10 mouse cellular contexts compared by ENCODE assay signal in genomic region chr11:88687010-88687409, GRCm38 (mm10). TPM values are rescaled to one million over a fixed set of nuclear protein-coding genes. Genes with fewer than 3 reads are reported as not detected.
DNase-seq lines count a peak whose midpoint lies in the region; ATAC-seq and TF ChIP-seq lines count a peak whose summit lies in the region.
"Had no signal": no experiment of that assay in that cellular context is flagged by ENCODE, and none has a peak within 500 bp of the region (broad histone marks: within the 10 kb centered on the region; RNA-seq: fewer than 3 reads in every experiment).

No protein-coding gene starts in this region.

- 0 out of 2 replicates have a peak overlapping the region, but pooled peaks have one; percentile 50 for H3K27ac ChIP-seq in liver, embryonic 12.5 days
- no peak overlapping the region for H3K27ac ChIP-seq in liver, embryonic 11.5 days (ENCODE audit: low read depth, low read length)
- peak overlapping the region; percentile 68 for H3K27ac ChIP-seq in kidney, adult 2 months (ENCODE audit: insufficient read depth, low read depth, low read length)
- H3K27ac ChIP-seq in stomach, postnatal 0 days (replicated peaks), result no peak overlapping the region
- H3K27ac ChIP-seq in forebrain, embryonic 16.5 days (ENCODE audit: low read length), result no peak overlapping the region

- no peak for TF ChIP-seq POLR2A in kidney, adult 2 months (IDR thresholded peaks at IDR 0.05; ENCODE audit: low read depth, low read length)

- no peaks in the 10 kb centered on the region for H3K27me3 ChIP-seq in liver, embryonic 12.5 days (replicated peaks)
- no peaks in the 10 kb centered on the region for H3K27me3 ChIP-seq in liver, embryonic 11.5 days (replicated peaks; ENCODE audit: control insufficient read depth, insufficient read depth, low read length)
- no peaks in the 10 kb centered on the region for H3K27me3 ChIP-seq in kidney, adult 2 months (replicated peaks; ENCODE audit: control insufficient read depth, insufficient read depth, low read length)
- no peaks in the 10 kb centered on the region for H3K27me3 ChIP-seq in stomach, postnatal 0 days (ENCODE audit: control insufficient read depth, insufficient read depth, low read length)
- H3K27me3 ChIP-seq in forebrain, embryonic 16.5 days (replicated peaks; ENCODE audit: control insufficient read depth, insufficient read depth, low read length), result no peaks in the 10 kb centered on the region
- H3K27me3 ChIP-seq: megakaryocyte, embryonic 14.5 days had no signal

- TF ChIP-seq EP300 in stomach, postnatal 0 days (optimal IDR thresholded peaks at IDR 0.05), result no peak

- DNase-seq in liver, embryonic 11.5 days (ENCODE audit: low spot score), result no peak
- DNase-seq in kidney, adult 2 months, result peak; percentile 75
- DNase-seq in lung, adult 18-20 months, result peak; percentile 75 to 84
- DNase-seq in stomach, postnatal 0 days (ENCODE audit: low spot score), result peak; percentile 51
- no peak for DNase-seq in layer of hippocampus, postnatal 10 days (ENCODE audit: low spot score in 2 of 2)
- DNase-seq: adrenal gland, adult 2 months; heart, postnatal 14 days had no signal

- H3K9ac ChIP-seq in liver, embryonic 12.5 days, result no peak overlapping the region
- H3K9ac ChIP-seq in liver, embryonic 11.5 days (ENCODE audit: low read depth, low read length), result no peak overlapping the region
- no peak overlapping the region for H3K9ac ChIP-seq in stomach, postnatal 0 days (ENCODE audit: low read length)
- H3K9ac ChIP-seq in forebrain, embryonic 16.5 days (replicated peaks; ENCODE audit: low read depth, low read length), result no peak overlapping the region

- H3K9me3 ChIP-seq in liver, embryonic 12.5 days (replicated peaks), result no peaks in the 10 kb centered on the region
- H3K9me3 ChIP-seq in liver, embryonic 11.5 days (ENCODE audit: control insufficient read depth, low read length), result no peaks in the 10 kb centered on the region
- H3K9me3 ChIP-seq in stomach, postnatal 0 days (ENCODE audit: control insufficient read depth, low read length), result no peaks in the 10 kb centered on the region
- H3K9me3 ChIP-seq in forebrain, embryonic 16.5 days (ENCODE audit: control insufficient read depth, low read length), result no peaks in the 10 kb centered on the region
- H3K9me3 ChIP-seq: megakaryocyte, embryonic 14.5 days had no signal

- H3K36me3 ChIP-seq in liver, embryonic 12.5 days, result peaks cover 25% of the 10 kb centered on the region; the same call in 1 of the 2 replicates
- H3K36me3 ChIP-seq in liver, embryonic 11.5 days (ENCODE audit: control insufficient read depth, insufficient read depth, low read length), result peaks cover 6% of the 10 kb centered on the region
- H3K36me3 ChIP-seq in kidney, adult 2 months (ENCODE audit: control insufficient read depth, insufficient read depth, low read length), result no peaks in the 10 kb centered on the region
- no peaks in the 10 kb centered on the region; the same call in 1 of the 2 replicates for H3K36me3 ChIP-seq in stomach, postnatal 0 days (ENCODE audit: control insufficient read depth, insufficient read depth, low read length)
- no peaks in the 10 kb centered on the region for H3K36me3 ChIP-seq in forebrain, embryonic 16.5 days (ENCODE audit: control insufficient read depth, insufficient read depth)

- no peak for ATAC-seq in liver, embryonic 12.5 days
- no peak for ATAC-seq in liver, embryonic 11.5 days (replicated peaks; ENCODE audit: low FRiP score)
- ATAC-seq in stomach, postnatal 0 days (ENCODE audit: low FRiP score, low TSS enrichment), result no peak
- no peak for ATAC-seq in forebrain, embryonic 16.5 days

- no peak overlapping the region for H3K4me3 ChIP-seq in liver, embryonic 12.5 days
- no peak overlapping the region for H3K4me3 ChIP-seq in liver, embryonic 11.5 days (ENCODE audit: low read depth, low read length)
- H3K4me3 ChIP-seq in kidney, adult 2 months (ENCODE audit: insufficient read depth, low read depth, low read length), result no peak overlapping the region
- H3K4me3 ChIP-seq in stomach, postnatal 0 days (ENCODE audit: low read depth, low read length), result no peak overlapping the region
- no peak overlapping the region for H3K4me3 ChIP-seq in forebrain, embryonic 16.5 days (replicated peaks; ENCODE audit: low read length)
- H3K4me3 ChIP-seq: megakaryocyte, embryonic 14.5 days had no signal

- H3K4me1 ChIP-seq in liver, embryonic 12.5 days, result peaks cover 37% of the 10 kb centered on the region
- H3K4me1 ChIP-seq in liver, embryonic 11.5 days (replicated peaks; ENCODE audit: control insufficient read depth, insufficient read depth, low read length), result peaks cover 23% of the 10 kb centered on the region
- peaks cover 31% of the 10 kb centered on the region for H3K4me1 ChIP-seq in kidney, adult 2 months (ENCODE audit: control insufficient read depth, insufficient read depth, low read length)
- 0 out of 2 replicates have a peak, but pooled peaks cover 6% of the 10 kb centered on the region for H3K4me1 ChIP-seq in stomach, postnatal 0 days (replicated peaks; ENCODE audit: control insufficient read depth, insufficient read depth)
- peaks cover 43% of the 10 kb centered on the region for H3K4me1 ChIP-seq in forebrain, embryonic 16.5 days (replicated peaks; ENCODE audit: control insufficient read depth, insufficient read depth, low read length)

- WGBS in liver, embryonic 12.5 days (ENCODE audit: insufficient replicate concordance), result 62% methylated on average over 5 of the region's 5 CpGs
- WGBS in liver, embryonic 11.5 days, result 69% methylated on average over 5 of the region's 5 CpGs
- 14% methylated on average over 5 of the region's 5 CpGs for WGBS in kidney, adult 2 months
- 34% methylated on average over 5 of the region's 5 CpGs for WGBS in stomach, postnatal 0 days
- 69% methylated on average over 5 of the region's 5 CpGs for WGBS in forebrain, embryonic 16.5 days

- TF ChIP-seq CTCF in kidney, adult 2 months (conservative IDR thresholded peaks at IDR 0.05; ENCODE audit: insufficient read depth, insufficient read length, low read depth, low read length), result no peak
- TF ChIP-seq CTCF in stomach, postnatal 0 days (IDR thresholded peaks at IDR 0.05; ENCODE audit: low read depth), result no peak

- H3K4me2 ChIP-seq in liver, embryonic 12.5 days, result no peak overlapping the region
- H3K4me2 ChIP-seq in liver, embryonic 11.5 days, result no peak overlapping the region
- no peak overlapping the region for H3K4me2 ChIP-seq in stomach, postnatal 0 days (replicated peaks; ENCODE audit: low read depth)
- no peak overlapping the region for H3K4me2 ChIP-seq in forebrain, embryonic 16.5 days (ENCODE audit: low read length)

RNA-seq across cellular contexts. Expression of gene Msi2, which starts 31.3 kb away (rescaled TPM):
- polyA plus RNA-seq in liver, embryonic 12.5 days (2016; fragmentation: Nextera tagmentation; extraction: Ambion mirVana), result 5.0 and 5.2 TPM in 2 replicates
- polyA plus RNA-seq in liver, embryonic 11.5 days (2014; fragmentation: Nextera tagmentation; extraction: Ambion mirVana), result 7.1 and 8.2 TPM in 2 replicates
- polyA plus RNA-seq in kidney, adult 2 months (2012; rRNA removed), result 40.4 and 43.5 TPM in 2 replicates
- polyA plus RNA-seq in stomach, postnatal 0 days (2015; fragmentation: Nextera tagmentation; extraction: Ambion mirVana), result 6.7 and 7.3 TPM in 2 replicates
- 19.7 and 23.4 TPM in 2 replicates for polyA plus RNA-seq in forebrain, embryonic 16.5 days (2015; fragmentation: Nextera tagmentation; extraction: Ambion mirVana)
- 10 to 100 TPM; 97.4 to 97.6 TPM for total RNA-seq in layer of hippocampus, postnatal 10 days (2021)

Comparison
In these comparisons a context has a peak if more than half of its experiments do, and no peak if none do; other contexts are left out.
1. H3K27ac ChIP-seq: peak in liver, embryonic 12.5 days (single experiment) and kidney, adult 2 months (single experiment); none in liver, embryonic 11.5 days (single experiment), stomach, postnatal 0 days (single experiment) and forebrain, embryonic 16.5 days (single experiment).
2. DNase-seq: peak in kidney, adult 2 months (single experiment), lung, adult 18-20 months (2 of 2) and stomach, postnatal 0 days (single experiment); none in liver, embryonic 11.5 days (single experiment) and layer of hippocampus, postnatal 10 days (0 of 2).